Mouse (Mus musculus) MEL (cell line): ENCODE data around the gene Akr1c21.

Source experiments
- CHD2 ChIP-seq: IDR thresholded peaks from 2 replicates; pipeline ENCODE4 v1.6.1; 2011; ENCODE audit warnings: low read length, improper control_type of control experiment
- CTCF ChIP-seq, 3 experiments: IDR thresholded peaks in 2 of 3; conservative IDR thresholded peaks in 1 of 3; 2 replicates each; pipeline ENCODE4 v1.5.1; 2011 to 2012; ENCODE audit warnings: low read length in 3 of 3, low read depth in 2 of 3, mild to moderate bottlenecking in 2 of 3, improper control_type of control experiment in 1 of 3, inconsistent platforms in 1 of 3, mixed read lengths in 1 of 3, moderate library complexity in 1 of 3; ENCODE audit not compliant: control insufficient read depth in 1 of 3, insufficient read depth in 1 of 3, poor library complexity in 1 of 3, severe bottlenecking in 1 of 3
- E2F4 ChIP-seq: IDR thresholded peaks from 2 replicates; pipeline ENCODE4 v1.6.1; 2011; ENCODE audit warnings: low read depth, low read length, improper control_type of control experiment, borderline replicate concordance
- ELF1 ChIP-seq: IDR thresholded peaks from 2 replicates; pipeline ENCODE4 v1.6.1; 2014; ENCODE audit warnings: low read depth, mild to moderate bottlenecking, inconsistent platforms, low read length, improper control_type of control experiment, moderate library complexity
- EP300 ChIP-seq, 2 experiments: IDR thresholded peaks; 2 replicates each; pipeline ENCODE4 v1.6.1; 2011; ENCODE audit warnings: improper control_type of control experiment in 2 of 2, low read length in 2 of 2, low read depth in 1 of 2, mild to moderate bottlenecking in 1 of 2
- MAX ChIP-seq: IDR thresholded peaks from 2 replicates; pipeline ENCODE4 v1.6.1; 2011; ENCODE audit warnings: low read length, improper control_type of control experiment
- NRF1 ChIP-seq: IDR thresholded peaks from 2 replicates; pipeline ENCODE4 v1.6.1; 2014; ENCODE audit warnings: low read depth, mild to moderate bottlenecking, inconsistent platforms, low read length, improper control_type of control experiment, moderate library complexity; ENCODE audit not compliant: poor library complexity, insufficient read depth, severe bottlenecking
- POLR2A ChIP-seq, 2 experiments: IDR thresholded peaks; 2 replicates each; pipeline ENCODE4 v1.6.1; 2011 to 2012; ENCODE audit warnings: low read length in 2 of 2, mild to moderate bottlenecking in 2 of 2, control low read depth in 1 of 2, improper control_type of control experiment in 1 of 2, low read depth in 1 of 2, moderate library complexity in 1 of 2; ENCODE audit not compliant: control insufficient read depth in 1 of 2, insufficient read depth in 1 of 2, poor library complexity in 1 of 2
- POLR2AphosphoS5 ChIP-seq: IDR thresholded peaks from 2 replicates; pipeline ENCODE4 v1.6.1; 2012; ENCODE audit warnings: low read depth, borderline replicate concordance, mild to moderate bottlenecking, inconsistent platforms, low read length, moderate library complexity, mixed read lengths
- ZKSCAN1 ChIP-seq: IDR thresholded peaks from 2 replicates; pipeline ENCODE4 v1.6.1; 2012; ENCODE audit warnings: low read depth, mild to moderate bottlenecking, inconsistent platforms, low read length, improper control_type of control experiment, moderate library complexity

- TF ChIP-seq ELF1 (no peak), EP300 (IDR thresholded peaks at IDR 0.05; ENCODE audit: low read depth in 1 of 2, low read length in 2 of 2) (no peak), CHD2 (no peak), POLR2A (IDR thresholded peaks at IDR 0.05; ENCODE audit: control insufficient read depth in 1 of 2, insufficient read depth in 1 of 2, low read depth in 1 of 2, low read length in 2 of 2, poor library complexity in 1 of 2) (no peak), POLR2AphosphoS5 (no peak), CTCF (IDR thresholded peaks at IDR 0.05 in 2 of 3, conservative IDR thresholded peaks at IDR 0.05 in 1 of 3; ENCODE audit: control insufficient read depth in 1 of 3, insufficient read depth in 1 of 3, low read depth in 2 of 3, low read length in 3 of 3, poor library complexity in 1 of 3, severe bottlenecking in 1 of 3) (no peak), E2F4 (no peak), NRF1 (no peak), MAX (no peak), ZKSCAN1 (no peak)
Observed at GRCm38 (mm10) chr13:4606821-4607220, 32.9 kb downstream of the Akr1c21 start.
